Mouse (Mus musculus) large intestine, adult 2 months (tissue): ENCODE measurements around the gene Plekhm2. TPM values are rescaled to one million over a fixed set of nuclear protein-coding genes. Genes with fewer than 3 reads are reported as not detected.

Experiments used
- DNase-seq: peaks from one replicate; pipeline ENCODE4 v3.0.0-alpha.2; 2012; ENCODE audit warnings: low read depth, low spot score
- WGBS: fragments of 180-500 bp; shearing (Covaris S2); methylation state at CpG from one replicate; pipeline ENCODE4 v1.1.7; 2018; 5-methylcytosine and 5-hydroxymethylcytosine counted together
- polyA plus RNA-seq: library from polyadenylated mRNA; depleted of rRNA; stranded (reverse); fragments of >200 nt; gene quantifications from 2 replicates; pipeline ENCODE4 v1.2.3, GENCODE M21; 2012; rRNA removed

Plekhm2 gene
- polyA plus RNA-seq, 1 experiment: 11.7 TPM

GRCm38 (mm10) chr4:141591547-141591946 is 73.2 kb downstream of the Plekhm2 start:
- WGBS: 16% methylated on average over 3 of the region's 3 CpGs
- DNase-seq: no peak

- DNase-seq: no peak
- WGBS: 87% methylated on average over 8 of the region's 8 CpGs
Measured at GRCm38 (mm10) chr4:141583919-141584318, 80.8 kb downstream of the Plekhm2 start.

GRCm38 (mm10) chr4:141581051-141581450 is 83.6 kb downstream of the Plekhm2 start:
- WGBS: 93% methylated on average over 13 of the region's 13 CpGs
- no peak for DNase-seq

GRCm38 (mm10) chr4:141578833-141579232 is 85.9 kb downstream of the Plekhm2 start:
- DNase-seq: no peak
- 17% methylated on average over 3 of the region's 3 CpGs for WGBS

GRCm38 (mm10) chr4:141576877-141577276 is 87.8 kb downstream of the Plekhm2 start:
- 98% methylated on average over 7 of the region's 7 CpGs for WGBS
- no peak for DNase-seq

GRCm38 (mm10) chr4:141576404-141576803 is 88.3 kb downstream of the Plekhm2 start:
- no peak for DNase-seq
- 85% methylated on average over 11 of the region's 11 CpGs for WGBS

Other genes starting within 250 kb of the Plekhm2 start
- not detected in 2 replicates for gene Clcnkb, start 248.9 kb downstream of the Plekhm2 start, polyA plus RNA-seq
- gene Hspb7, start 244.1 kb downstream of the Plekhm2 start, polyA plus RNA-seq: 10.3 and 11.3 TPM in 2 replicates
- 0.12 and 0.55 TPM in 2 replicates for gene Srarp, start 228.8 kb downstream of the Plekhm2 start, polyA plus RNA-seq
- gene Zbtb17, start 220.2 kb downstream of the Plekhm2 start, polyA plus RNA-seq: 31.9 and 33.2 TPM in 2 replicates
- 9.1 and 11.6 TPM in 2 replicates for gene Spen, start 126.3 kb downstream of the Plekhm2 start, polyA plus RNA-seq
- 68.0 and 133 TPM in 2 replicates for gene Fblim1, start 58.8 kb downstream of the Plekhm2 start, polyA plus RNA-seq
- 37.3 and 60.7 TPM in 2 replicates for gene Tmem82, start 46.3 kb downstream of the Plekhm2 start, polyA plus RNA-seq
- 7.4 and 16.4 TPM in 2 replicates for gene Slc25a34, start 41.1 kb downstream of the Plekhm2 start, polyA plus RNA-seq
- gene Rsc1a1, start 20.7 kb upstream of the Plekhm2 start, polyA plus RNA-seq: 13.5 and 19.5 TPM in 2 replicates
- gene Ddi2, start 58.5 kb upstream of the Plekhm2 start, polyA plus RNA-seq: 12.1 and 22.2 TPM in 2 replicates
- gene Agmat, start 81.8 kb upstream of the Plekhm2 start, polyA plus RNA-seq: 9.9 and 16.9 TPM in 2 replicates
- gene Dnajc16, start 126.0 kb upstream of the Plekhm2 start, polyA plus RNA-seq: 6.3 and 8.1 TPM in 2 replicates
- 11.8 and 15.5 TPM in 2 replicates for gene Casp9, start 128.7 kb upstream of the Plekhm2 start, polyA plus RNA-seq
- gene Cela2a, start 161.3 kb upstream of the Plekhm2 start, polyA plus RNA-seq: 1.7 and 4.1 TPM in 2 replicates
- gene Ctrc, start 181.5 kb upstream of the Plekhm2 start, polyA plus RNA-seq: 0.17 and 0.32 TPM in 2 replicates
- 252 and 270 TPM in 2 replicates for gene Efhd2, start 210.0 kb upstream of the Plekhm2 start, polyA plus RNA-seq